Mouse (Mus musculus) megakaryocyte, adult 5-6 weeks (primary cell): ENCODE data around the gene Ttc36. TPM values are rescaled to one million over a fixed set of nuclear protein-coding genes. Genes with fewer than 3 reads are reported as not detected.

ENCODE experiments used
- ATAC-seq: 2 replicates; pipeline ENCODE4 v1.8.0; 2016; ENCODE audit warnings: mild to moderate bottlenecking, inconsistent platforms; ENCODE audit not compliant: poor library complexity, severe bottlenecking
- total RNA-seq, 2 experiments: library from RNA; stranded (forward) in 1 of 2; stranded (reverse) in 1 of 2; fragments of 153-499, 151-499 nt in 1 of 2; fragments of 221-1000, 200-1000 nt in 1 of 2; gene quantifications; 2 replicates each; pipeline versions ENCODE4 v1.2.3 to v1.2.4; 2015 to 2017

Ttc36 gene
- total RNA-seq (2015) (0.18 and 0.65 TPM in 2 replicates), total RNA-seq (2017) (not detected in 2 replicates)

DNA sequence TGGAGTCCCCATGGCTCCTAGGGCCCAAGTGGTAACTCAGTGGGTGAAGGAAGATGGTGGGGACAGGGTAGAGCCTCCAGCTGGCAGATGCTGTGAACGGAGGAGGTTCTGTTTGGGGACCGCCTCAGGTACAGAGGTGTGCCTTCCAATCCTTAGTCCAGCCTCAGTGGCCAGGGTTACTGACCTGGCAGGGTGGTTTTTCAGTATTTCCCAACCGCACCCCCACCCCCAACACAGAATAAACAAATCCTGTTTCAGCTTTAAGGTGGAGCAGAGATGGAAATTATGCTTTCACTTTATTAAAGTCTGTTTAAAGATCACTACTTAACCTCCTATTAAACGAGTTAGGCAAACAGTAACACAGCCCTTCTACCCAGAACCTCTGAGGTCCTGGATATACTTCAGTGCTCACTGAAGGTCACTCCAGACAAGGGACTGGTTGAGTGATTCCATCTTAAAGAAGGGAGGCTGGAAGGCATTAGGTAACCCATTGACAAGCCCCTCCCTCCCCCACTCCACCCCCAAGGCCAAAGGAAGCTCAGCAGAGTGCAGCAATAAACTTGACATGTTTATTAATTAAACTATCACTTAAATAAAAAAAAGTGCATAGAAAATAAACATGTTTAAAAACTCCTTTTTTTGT lies at the start of gene Ttc36:
Gene Ttc36 (minus strand): TSS at position 265 of the 643 bp plus-strand sequence.
- no peak for ATAC-seq

DNA sequence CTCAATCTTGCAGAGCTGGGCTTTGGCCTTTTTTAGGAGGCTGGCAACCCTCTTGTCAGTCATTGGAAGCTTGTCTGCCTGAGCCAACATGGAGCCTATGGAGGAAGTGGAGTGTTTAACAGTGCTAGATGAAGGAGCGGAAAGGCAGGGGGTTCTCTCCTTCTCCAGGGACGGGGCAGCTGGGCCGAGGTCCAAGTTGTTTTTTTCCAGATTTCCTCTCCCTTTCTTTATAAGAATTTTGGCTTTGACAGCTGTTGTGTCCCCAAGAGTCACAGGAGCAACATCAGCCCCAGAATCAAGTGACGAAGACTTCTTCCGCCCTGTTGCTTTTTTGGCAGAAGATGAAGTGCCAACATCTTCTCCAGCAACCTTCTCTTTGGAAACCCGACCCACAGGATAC lies 44.6 kb upstream of the Ttc36 start:
- ATAC-seq, result no peak

DNA sequence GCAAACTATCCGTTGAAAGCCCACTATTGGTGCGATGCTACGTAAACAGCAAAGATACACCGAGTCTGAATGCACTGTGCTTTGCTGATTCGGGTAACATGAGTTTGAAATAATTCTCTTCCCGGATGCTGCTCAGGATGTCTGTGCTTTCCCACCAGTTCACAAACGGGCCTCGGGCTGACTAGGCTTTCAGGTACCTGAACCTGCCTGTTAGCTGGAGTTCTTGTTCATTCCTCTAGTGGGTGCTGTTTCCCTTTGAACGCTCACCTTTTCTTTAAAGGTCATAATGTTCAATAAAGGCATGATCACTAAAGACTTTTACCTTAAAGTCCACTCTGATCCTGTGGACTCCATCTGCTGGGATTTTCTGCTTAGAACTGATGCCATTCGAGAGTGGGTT lies 38.4 kb upstream of the Ttc36 start:
- ATAC-seq, result no peak

GRCm38 (mm10) chr9:44836439-44836838 lies 33.6 kb upstream of the Ttc36 start:
- peak; percentile 60; the same call in 1 of the 2 replicates for ATAC-seq

GRCm38 (mm10) chr9:44832356-44832755 lies 29.5 kb upstream of the Ttc36 start:
- no peak for ATAC-seq

- no peak for ATAC-seq
These were observed 27.6 kb upstream of the Ttc36 start for GRCm38 (mm10) chr9:44830506-44830905.

DNA sequence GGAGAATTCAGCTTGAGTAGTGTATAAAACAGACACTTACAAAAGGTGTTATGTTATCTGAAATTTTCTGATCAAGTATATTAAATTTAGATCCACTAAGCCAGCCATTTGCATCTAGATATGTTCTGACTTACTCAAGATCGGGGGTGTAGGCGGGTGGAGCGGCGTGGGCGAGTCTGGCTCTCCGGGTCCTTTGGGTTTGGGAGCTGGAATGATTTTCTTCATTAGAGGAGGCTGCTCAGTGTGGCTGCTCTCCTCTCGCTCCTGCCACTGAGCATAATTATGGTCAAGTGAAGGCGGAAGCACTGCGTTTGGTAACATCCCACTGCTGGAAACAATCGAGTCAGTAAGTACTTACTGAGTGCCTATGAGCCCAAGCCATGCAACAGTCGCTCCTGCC lies 26.1 kb upstream of the Ttc36 start:
- ATAC-seq, result no peak

GRCm38 (mm10) chr9:44826660-44827059 lies 23.8 kb upstream of the Ttc36 start:
- no peak for ATAC-seq

DNA sequence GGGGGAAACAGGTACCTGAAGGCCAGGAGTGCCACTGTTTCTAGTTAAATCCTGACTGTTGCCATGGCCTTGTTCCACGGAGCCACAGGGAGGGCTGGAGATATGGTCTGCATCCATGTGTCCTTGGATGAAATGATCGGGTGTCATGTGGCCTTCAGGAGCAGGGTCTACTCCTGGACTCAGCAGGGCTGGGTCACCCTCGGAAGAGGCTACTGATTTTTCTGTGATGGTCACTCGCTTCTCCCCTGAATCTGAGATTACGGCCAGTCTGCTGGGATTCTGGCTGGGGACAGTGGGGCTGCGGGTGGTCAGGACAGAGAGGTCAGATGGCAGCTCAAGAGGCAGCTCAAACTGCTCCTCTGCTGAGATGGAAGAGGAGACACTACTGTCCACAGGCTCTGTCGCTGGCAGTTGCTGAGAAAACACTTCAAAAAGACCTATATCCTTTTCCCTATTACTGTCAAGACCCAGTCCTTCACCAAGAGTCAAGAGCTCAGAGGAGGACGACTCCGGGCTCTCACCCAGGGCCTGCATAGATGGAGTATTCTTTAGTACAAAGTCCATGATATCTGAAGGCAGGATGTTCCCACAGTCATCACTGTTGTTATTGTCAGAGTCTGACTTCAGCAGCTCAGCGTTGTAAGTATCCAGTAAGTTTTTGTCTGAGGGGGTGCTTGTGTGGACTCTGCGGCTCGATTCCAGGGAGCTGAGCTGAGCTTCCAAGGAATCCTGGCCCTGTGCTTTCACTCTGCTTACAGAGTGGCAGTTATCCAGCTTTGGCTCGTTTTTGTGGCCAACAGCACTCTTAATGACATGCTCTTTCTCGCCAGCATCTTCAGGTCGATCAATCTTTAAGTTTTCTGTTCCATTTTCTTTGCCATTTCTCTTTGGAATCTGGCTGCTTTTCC lies 17.3 kb upstream of the Ttc36 start:
- ATAC-seq, result no peak

DNA sequence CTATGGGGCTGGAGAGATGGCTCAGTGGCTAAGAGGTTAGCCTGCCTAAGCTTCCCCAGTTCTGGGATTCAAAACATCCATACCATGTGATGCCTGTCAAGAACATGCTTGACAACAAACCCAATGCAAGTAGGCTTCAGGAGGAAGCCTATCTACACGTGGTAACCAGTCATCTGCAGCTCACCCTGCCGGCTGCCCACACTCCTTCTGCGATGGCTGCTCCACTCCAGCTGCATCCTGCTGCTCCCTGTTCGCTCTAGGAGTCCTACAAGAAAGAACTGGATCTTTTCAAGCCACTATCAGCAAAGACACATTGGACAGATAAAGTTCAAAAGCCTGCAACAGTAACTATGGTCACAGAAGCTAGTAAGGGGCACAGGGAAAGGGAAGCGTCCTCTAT lies 14.7 kb upstream of the Ttc36 start:
- ATAC-seq, result no peak

GRCm38 (mm10) chr9:44814179-44814578 lies 11.3 kb upstream of the Ttc36 start:
- no peak for ATAC-seq

DNA sequence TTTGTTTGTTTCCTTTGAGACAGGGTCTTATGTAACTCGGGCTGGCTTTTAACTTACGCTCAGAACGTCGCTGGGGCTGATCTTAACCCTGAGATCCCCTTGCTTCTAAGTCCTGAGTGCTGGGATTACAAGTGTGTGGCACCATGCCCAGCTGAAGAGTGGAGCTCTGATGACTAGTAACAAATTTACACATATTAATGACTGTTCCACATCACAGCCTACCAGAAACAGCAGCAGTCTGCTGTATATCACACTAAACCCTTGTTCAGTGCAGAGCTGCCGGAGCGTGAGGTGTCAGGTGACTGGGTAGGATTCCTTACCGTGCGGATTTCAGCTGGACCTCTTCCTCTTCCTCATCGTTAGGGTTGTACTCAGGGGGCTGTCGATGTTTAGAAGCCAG lies 7.4 kb upstream of the Ttc36 start:
- no peak for ATAC-seq

GRCm38 (mm10) chr9:44807778-44808177 lies 4.9 kb upstream of the Ttc36 start:
- no peak for ATAC-seq

GRCm38 (mm10) chr9:44807141-44807540 lies 4.3 kb upstream of the Ttc36 start:
- ATAC-seq, result no peak

DNA sequence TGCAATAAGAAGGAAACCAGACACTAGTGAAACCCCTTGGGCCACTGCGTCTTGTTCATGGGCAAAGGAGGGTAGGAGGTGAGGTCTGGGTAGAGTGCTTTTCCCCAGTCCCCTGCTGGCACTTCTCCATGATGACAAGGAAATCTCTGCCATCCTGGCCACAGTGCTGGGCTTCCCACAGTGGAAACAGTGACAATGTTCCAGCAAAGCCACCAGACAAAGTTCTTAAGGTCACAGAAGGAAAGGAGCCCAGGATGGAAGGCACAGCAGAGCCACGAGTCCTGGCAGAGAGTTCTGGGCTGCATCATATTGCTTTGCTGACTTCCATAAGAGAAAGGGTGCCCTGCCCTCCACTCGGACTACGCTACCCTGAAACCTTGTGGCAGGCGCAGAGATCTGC lies 2.7 kb upstream of the Ttc36 start:
- no peak for ATAC-seq

DNA sequence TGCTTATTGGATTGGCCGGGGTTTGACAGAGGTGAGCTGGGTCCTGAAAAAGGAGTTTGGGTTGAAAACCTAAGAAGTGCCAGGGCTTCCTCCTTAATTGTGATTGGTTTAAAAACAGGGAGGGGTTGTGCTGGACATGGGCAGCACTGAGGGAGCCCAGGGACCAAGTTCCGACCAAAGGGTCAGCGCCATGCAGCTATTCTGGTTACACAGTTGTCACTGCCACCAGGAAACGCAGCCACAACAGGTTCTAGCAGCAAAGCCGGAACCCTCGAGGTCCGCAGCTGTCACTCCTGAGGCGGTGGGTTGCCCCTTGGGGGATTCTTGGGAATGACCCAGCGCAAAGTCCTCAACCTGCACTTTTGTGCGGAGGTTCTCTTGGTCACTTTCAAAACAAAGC lies 1.8 kb upstream of the Ttc36 start:
- ATAC-seq, result no peak

DNA sequence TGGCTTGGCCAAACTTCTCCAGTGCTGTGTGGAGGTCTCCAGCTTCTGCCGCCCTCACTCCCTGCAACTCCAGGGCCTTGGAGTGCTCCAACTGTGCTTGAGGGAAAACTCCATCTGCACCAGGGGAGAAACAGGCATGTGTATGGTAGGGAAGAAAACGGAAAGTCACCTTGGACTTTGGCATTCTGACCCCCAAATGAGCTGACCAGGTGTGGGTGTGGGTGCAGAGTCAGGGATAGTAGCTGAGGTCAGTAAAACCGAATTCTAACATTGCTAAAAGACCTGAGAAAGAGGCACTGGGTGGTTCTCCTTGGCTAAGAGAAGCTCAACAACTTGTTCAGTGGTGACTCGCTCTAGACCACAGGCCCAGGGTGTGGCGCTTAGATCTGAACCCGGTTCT lies 1.2 kb downstream of the Ttc36 start:
- ATAC-seq, result peak; percentile 29; the same call in 1 of the 2 replicates

GRCm38 (mm10) chr9:44799958-44800324 lies 2.9 kb downstream of the Ttc36 start:
- 0 out of 2 replicates have a peak, but pooled peaks have one; percentile 23 for ATAC-seq

DNA sequence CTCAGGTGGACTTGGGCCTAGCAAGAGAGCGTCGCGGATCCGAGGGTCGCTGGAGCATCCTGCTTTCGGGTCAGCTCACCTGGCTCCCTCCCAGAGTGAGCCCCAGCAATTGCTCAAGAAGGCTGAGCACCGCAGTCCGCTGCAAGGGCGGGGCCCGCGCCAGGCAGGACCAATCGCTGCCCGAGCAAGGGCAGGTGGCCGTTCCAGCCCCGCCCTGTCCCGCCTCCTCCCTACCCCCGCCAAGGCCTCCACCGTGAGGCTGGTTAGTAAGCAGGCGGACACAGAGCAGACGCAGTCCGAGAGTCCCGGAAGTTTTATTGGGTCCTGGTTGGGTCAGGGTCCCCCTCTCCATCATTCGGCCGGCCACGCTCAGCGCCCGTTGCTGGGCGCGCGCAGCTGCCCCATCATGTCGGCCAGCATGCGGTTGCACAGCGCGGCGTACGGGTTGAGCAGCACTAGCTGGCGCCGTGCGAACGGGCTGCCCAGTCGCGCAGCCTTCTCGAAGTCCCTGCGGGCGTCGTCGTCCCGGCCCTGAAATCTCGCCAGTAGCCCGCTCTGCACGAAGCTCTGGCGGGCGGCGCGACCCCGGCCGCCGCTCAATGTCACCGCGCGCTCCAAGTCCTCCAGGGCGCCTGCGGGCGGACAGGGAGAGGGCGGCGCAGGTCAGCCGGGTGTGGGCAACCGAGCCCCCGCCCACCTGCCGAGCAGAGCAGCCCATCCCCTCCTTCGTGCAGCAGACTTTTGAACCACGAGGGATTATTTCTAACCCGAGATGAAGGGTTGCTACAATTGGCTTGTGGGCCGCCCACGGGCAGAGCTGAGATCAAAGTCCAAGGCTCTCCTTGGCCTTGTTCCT lies 3.5 kb downstream of the Ttc36 start, which contains the start of gene Tmem25:
Gene Tmem25 (minus strand): TSS at position 206 of the 856 bp plus-strand sequence.
- ATAC-seq, result peak; percentile 91

- no peak for ATAC-seq
These were observed 4.6 kb downstream of the Ttc36 start for GRCm38 (mm10) chr9:44798298-44798697.

DNA sequence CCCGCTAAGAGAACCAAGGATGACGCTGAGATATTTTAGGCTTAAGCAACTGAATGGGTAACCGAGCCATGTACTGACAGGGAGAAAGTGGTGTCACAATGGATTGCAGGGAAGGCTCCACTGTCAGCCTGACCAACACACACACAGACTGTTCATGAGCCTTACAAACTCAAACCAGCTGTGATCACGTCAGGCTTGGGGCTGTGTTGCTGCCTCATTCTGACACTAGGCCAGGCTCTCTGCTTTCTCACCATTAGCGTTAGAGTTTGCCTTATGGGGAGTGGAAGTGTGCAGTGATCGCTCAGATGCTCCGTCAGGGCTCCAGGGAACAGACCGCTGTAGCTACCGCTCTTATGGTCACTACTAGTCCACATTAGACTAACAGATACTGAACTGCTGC lies 10.0 kb downstream of the Ttc36 start:
- no peak for ATAC-seq
